ENCODE assay signal across 21 mouse cellular contexts in genomic region chr7:123186463-123186862, GRCm38 (mm10). TPM values are rescaled to one million over a fixed set of nuclear protein-coding genes. Genes with fewer than 3 reads are reported as not detected.
DNase-seq lines count a peak whose midpoint lies in the region; TF ChIP-seq lines count a peak whose summit lies in the region.
"Had no signal": no experiment of that assay in that cellular context is flagged by ENCODE, and none has a peak within 500 bp of the region (broad histone marks: within the 10 kb centered on the region; RNA-seq: fewer than 3 reads in every experiment).

No protein-coding gene starts in this region.

- H3K9ac ChIP-seq in liver, adult 2 months (ENCODE audit: low read depth, low read length), result peak overlapping the region; percentile 15; the same call in 1 of the 2 replicates
- H3K9ac ChIP-seq: forebrain, embryonic 13.5 days; forebrain, postnatal 0 days; hindbrain, embryonic 12.5 days had no signal

- H3K4me3 ChIP-seq in liver, adult 2 months (ENCODE audit: insufficient read depth, low read depth, low read length), result no peak overlapping the region
- H3K4me3 ChIP-seq: embryonic facial prominence, embryonic 10.5 days; forebrain, embryonic 13.5 days; gastrocnemius, adult 2 months; heart, embryonic 10.5 days; hindbrain, embryonic 12.5 days had no signal

- peaks cover 67% of the 10 kb centered on the region for H3K36me3 ChIP-seq in liver, adult 2 months (ENCODE audit: control insufficient read depth, insufficient read depth, low read length)

- no peak for TF ChIP-seq CTCF in liver, adult 2 months (IDR thresholded peaks at IDR 0.05; ENCODE audit: low read depth, low read length)

- peak overlapping the region; percentile 60 for H3K27ac ChIP-seq in liver, adult 2 months (replicated peaks; ENCODE audit: insufficient read depth, low read depth, low read length)
- H3K27ac ChIP-seq: embryonic facial prominence, embryonic 10.5 days; forebrain, embryonic 13.5 days; gastrocnemius, adult 2 months; heart, embryonic 10.5 days; hindbrain, embryonic 12.5 days had no signal

- H3K79me2 ChIP-seq in liver, adult 2 months (ENCODE audit: control insufficient read depth, insufficient read depth, low read length), result no peaks in the 10 kb centered on the region

- 64% methylated on average over 6 of the region's 6 CpGs for WGBS in liver, adult 2 months

- TF ChIP-seq POLR2A in liver, adult 2 months (IDR thresholded peaks at IDR 0.05; ENCODE audit: extremely low read depth, insufficient read depth, low read length), result no peak

- H3K4me1 ChIP-seq in liver, adult 2 months (ENCODE audit: control insufficient read depth, insufficient read depth, low read length), result peaks cover 14% of the 10 kb centered on the region
- H3K4me1 ChIP-seq: embryonic facial prominence, embryonic 10.5 days; forebrain, embryonic 13.5 days; heart, embryonic 10.5 days; hindbrain, embryonic 12.5 days had no signal

- H3K27me3 ChIP-seq in liver, adult 2 months (ENCODE audit: control insufficient read depth, insufficient read depth, low read length), result no peaks in the 10 kb centered on the region
- H3K27me3 ChIP-seq: forebrain, embryonic 13.5 days; hindbrain, embryonic 12.5 days had no signal

- peak; percentile 29 for DNase-seq in adrenal gland, postnatal 25 days
- no peak for DNase-seq in adrenal gland, postnatal 4 days (ENCODE audit: low spot score in 2 of 2)
- peak; percentile 28 to 48 for DNase-seq in cerebellum, postnatal 14 days
- DNase-seq in cerebellum, adult 8-10 months, result no peak
- DNase-seq in liver, adult 2 months (ENCODE audit: extremely low read depth, low read depth, low spot score), result no peak
- DNase-seq in liver, result no peak
- DNase-seq in right cerebral cortex, postnatal 4 days, result peak; percentile 17
- DNase-seq in right cerebral cortex, postnatal 14 days, result no peak
- DNase-seq: adrenal gland, postnatal 10 days; B cell, adult 2 months; cerebellum, adult 11-12 months; forebrain, postnatal 0 days; gastrocnemius, adult 2 months; gastrocnemius, postnatal 25 days; heart, postnatal 4 days had no signal

RNA-seq across cellular contexts. Expression of gene Slc5a11, which starts 28.1 kb away (rescaled TPM):
- total RNA-seq in adrenal gland, postnatal 25 days (2021), result not detected in 2 replicates
- total RNA-seq in adrenal gland, postnatal 4 days (2021), result 1 to 10 TPM in 1 of 2 experiments, not detected in 1; 3.0 TPM
- 0.27 and 2.3 TPM in 2 replicates for total RNA-seq in liver, adult 2 months (2014; rRNA removed)
- 0.07 TPM in 1 of 2 replicates, not detected in the other for polyA plus RNA-seq in liver, adult 2 months (2012; rRNA removed)
- total RNA-seq: adrenal gland, postnatal 10 days; G1E; gastrocnemius, adult 2 months; gastrocnemius, postnatal 25 days; heart, postnatal 10 days; heart, postnatal 4 days had no signal
- polyA plus RNA-seq: forebrain, embryonic 13.5 days; G1E; hindbrain, embryonic 12.5 days had no signal

Comparison
In these comparisons a context has a peak if more than half of its experiments do, and no peak if none do; other contexts are left out.
1. DNase-seq: peak in adrenal gland, postnatal 25 days (single experiment), cerebellum, postnatal 14 days (2 of 2) and right cerebral cortex, postnatal 4 days (single experiment); none in adrenal gland, postnatal 4 days (0 of 2), cerebellum, adult 8-10 months (single experiment), liver, adult 2 months (single experiment), liver (single experiment) and right cerebral cortex, postnatal 14 days (single experiment).